Mouse (Mus musculus): ENCODE measurements around the gene Gm20809.
"Not testable (repeated sequence)": the region's sequence is repeated elsewhere in the genome, so short reads cannot be mapped to it uniquely, and the experiment has no call there.

Gm20809 gene

GRCm38 (mm10) chrY:24454757-24455156, at the start of gene Gm20809:
Gm20809 (plus strand) TSS chrY:24455057.
- DNase-seq (ENCODE audit: low spot score), result not testable (repeated sequence)
